Mouse (Mus musculus) cerebellum, adult 18-20 months (tissue): Measurements from ENCODE around the gene Ttc25.
"Not testable (repeated sequence)": the region's sequence is repeated elsewhere in the genome, so short reads cannot be mapped to it uniquely, and the experiment has no call there.

Source experiments
- DNase-seq, 2 experiments: peaks; one replicate each; pipeline ENCODE4 v3.0.0; 2021

Ttc25 gene

GRCm38 (mm10) chr11:100574188-100574587 is 28.8 kb downstream of the Ttc25 start:
- no peak for DNase-seq

- DNase-seq, result peak; percentile 59 to 74
These were observed 29.5 kb downstream of the Ttc25 start, which contains the start of gene Cnp for GRCm38 (mm10) chr11:100574708-100575483. Cnp (plus strand) TSS chr11:100574904.

- peak; percentile 40 to 43 for DNase-seq
These were observed 30.1 kb downstream of the Ttc25 start for GRCm38 (mm10) chr11:100575484-100575855.

- no peak for DNase-seq
These were observed 30.8 kb downstream of the Ttc25 start for GRCm38 (mm10) chr11:100576256-100576655.

- DNase-seq, result no peak
These were observed 32.6 kb downstream of the Ttc25 start for GRCm38 (mm10) chr11:100577852-100578599.

- no peak for DNase-seq
These were observed 33.9 kb downstream of the Ttc25 start for GRCm38 (mm10) chr11:100579116-100579799.

GRCm38 (mm10) chr11:100580275-100580674 is 34.9 kb downstream of the Ttc25 start:
- no peak for DNase-seq

GRCm38 (mm10) chr11:100581756-100582155 is 36.3 kb downstream of the Ttc25 start:
- peak; percentile 41 to 42 for DNase-seq

GRCm38 (mm10) chr11:100582413-100582812 is 37.0 kb downstream of the Ttc25 start:
- not testable (repeated sequence) for DNase-seq

- no peak for DNase-seq
These were observed 37.4 kb downstream of the Ttc25 start for GRCm38 (mm10) chr11:100582836-100583235.

- no peak for DNase-seq
These were observed 39.2 kb downstream of the Ttc25 start for GRCm38 (mm10) chr11:100584561-100584961.

GRCm38 (mm10) chr11:100585148-100585547 is 39.7 kb downstream of the Ttc25 start:
- DNase-seq, result no peak

GRCm38 (mm10) chr11:100588462-100588861 is 43.1 kb downstream of the Ttc25 start:
- DNase-seq, result no peak

GRCm38 (mm10) chr11:100592346-100593046 is 47.1 kb downstream of the Ttc25 start:
- peak; percentile 51 to 55 for DNase-seq

GRCm38 (mm10) chr11:100594608-100595007 is 49.2 kb downstream of the Ttc25 start:
- no peak for DNase-seq

- DNase-seq, result no peak
These were observed 50.1 kb downstream of the Ttc25 start for GRCm38 (mm10) chr11:100595533-100595932.

- no peak for DNase-seq
These were observed 52.7 kb downstream of the Ttc25 start for GRCm38 (mm10) chr11:100598074-100598473.

- DNase-seq, result no peak
These were observed 56.0 kb downstream of the Ttc25 start for GRCm38 (mm10) chr11:100601372-100601771.

- DNase-seq, result peak; percentile 26 to 32
These were observed 57.7 kb downstream of the Ttc25 start for GRCm38 (mm10) chr11:100603155-100603554.

- peak; percentile 39 to 54 for DNase-seq
These were observed 58.4 kb downstream of the Ttc25 start for GRCm38 (mm10) chr11:100603813-100604212.

GRCm38 (mm10) chr11:100604321-100605005 is 59.1 kb downstream of the Ttc25 start:
- peak in 1 of 2 experiments; percentile 24 for DNase-seq

GRCm38 (mm10) chr11:100605451-100605850 is 60.0 kb downstream of the Ttc25 start:
- peak; percentile 58 to 68 for DNase-seq
